Mouse (Mus musculus) inflammation-experienced regulatory T-cells, adult 6 months (primary cell): ENCODE data around the gene Palm2. TPM values are rescaled to one million over a fixed set of nuclear protein-coding genes. Genes with fewer than 3 reads are reported as not detected.

Experiments
- polyA plus RNA-seq, 3 experiments: library from polyadenylated mRNA; unstranded; fragments of 100-300 nt; shearing (Covaris generic); gene quantifications; one replicate each; pipeline ENCODE4 v1.2.1; 2017

The Palm2 gene
- polyA plus RNA-seq, 3 experiments from 2014 or later, result not detected

Other genes with a start within 250 kb of the Palm2 start
- gene Ptpn3, start 132.4 kb upstream of the Palm2 start, polyA plus RNA-seq, result 1 to 10 TPM in 2 of 3 experiments, under 1 TPM in 1; 0.98 to 3.4 (median 2.8) TPM
- 1 to 10 TPM in 2 of 3 experiments, under 1 TPM in 1; 0.50 to 2.1 (median 1.1) TPM for gene Pakap, start 133.9 kb downstream of the Palm2 start, polyA plus RNA-seq